Mouse (Mus musculus): ENCODE results near the gene Xirp1.

Xirp1 gene

DNA sequence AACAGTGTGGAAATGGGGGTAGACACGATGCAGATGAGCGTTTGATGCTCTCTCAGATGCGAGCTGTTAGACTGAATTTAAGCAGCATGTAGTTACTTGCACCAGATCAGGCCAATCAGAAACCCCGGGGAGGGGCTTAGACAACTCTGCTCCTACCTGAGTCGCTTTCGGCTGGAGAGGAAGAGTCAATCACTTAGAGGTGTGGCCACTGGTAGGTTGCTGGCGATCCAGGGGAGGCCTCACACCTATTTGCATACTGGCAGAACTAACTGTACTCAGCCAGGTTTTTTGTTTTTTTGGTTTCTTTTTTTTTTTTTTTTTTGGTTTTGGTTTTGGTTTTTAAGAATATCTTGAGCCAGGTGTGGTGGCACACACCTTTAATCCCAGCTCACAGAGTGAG lies 35.1 kb downstream of the Xirp1 start:
- DNase-seq (ENCODE audit: low read depth, low spot score), result no peak

DNA sequence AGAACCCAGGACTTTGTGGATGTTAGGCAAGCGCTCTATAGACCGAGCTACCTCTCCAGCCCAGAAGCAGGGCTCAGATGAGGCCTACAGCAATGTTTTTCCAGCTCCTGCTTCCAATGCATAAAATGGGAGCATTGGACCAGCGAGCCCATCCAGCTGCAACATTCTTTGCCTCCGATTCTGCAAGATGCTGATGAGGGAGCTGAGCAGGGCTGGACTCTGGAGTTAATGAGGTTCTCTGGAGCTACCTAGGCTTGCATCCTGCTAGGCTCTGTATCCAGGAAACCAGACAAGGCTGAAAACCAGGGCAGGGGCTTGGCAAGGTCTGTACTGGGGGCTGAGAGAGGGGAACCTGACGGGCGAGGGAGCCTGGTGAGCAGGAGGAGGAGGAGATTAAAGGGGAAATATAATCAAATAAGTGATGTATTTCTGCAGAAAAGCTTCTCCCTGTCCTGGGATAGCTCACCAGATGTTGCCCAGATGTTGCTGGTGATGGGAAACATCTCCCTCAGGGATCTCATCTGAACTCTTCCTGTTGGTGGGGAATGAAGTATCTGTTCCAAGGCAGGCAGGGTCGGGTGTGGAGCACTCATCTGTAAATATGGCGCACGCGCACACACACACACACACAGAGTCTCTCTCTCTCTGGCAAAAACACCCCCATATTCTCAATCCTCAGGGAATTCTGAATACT lies 37.4 kb downstream of the Xirp1 start:
- no peak for DNase-seq (ENCODE audit: low read depth, low spot score)

DNA sequence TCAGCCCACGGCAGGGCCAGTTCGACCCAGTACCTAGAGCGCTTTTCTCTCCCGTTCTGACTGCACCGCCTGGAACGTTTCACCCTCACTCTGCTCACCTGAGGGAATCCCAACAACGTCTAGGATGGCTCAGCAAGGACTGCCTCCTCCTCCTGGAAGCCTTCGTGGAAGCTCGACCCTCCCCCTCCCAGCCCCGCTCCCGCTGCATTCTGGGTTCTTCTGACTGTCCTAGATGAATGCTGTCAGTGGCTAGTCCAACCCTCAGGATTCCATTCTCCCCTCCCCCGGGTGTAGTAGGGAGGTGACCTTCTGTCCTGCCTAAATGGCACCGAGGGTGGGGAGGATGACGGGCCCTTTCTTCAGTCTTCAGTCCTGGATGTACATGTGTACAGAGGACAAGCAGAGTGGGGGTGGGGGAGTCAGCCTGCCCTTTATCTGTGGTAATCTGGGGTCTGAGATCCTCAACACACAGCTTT lies 38.8 kb downstream of the Xirp1 start, which contains the start of gene Csrnp1:
TSS of gene Csrnp1 (minus strand) at position 123 of the 476 bp plus-strand sequence.
- DNase-seq (ENCODE audit: low read depth, low spot score), result no peak

DNA sequence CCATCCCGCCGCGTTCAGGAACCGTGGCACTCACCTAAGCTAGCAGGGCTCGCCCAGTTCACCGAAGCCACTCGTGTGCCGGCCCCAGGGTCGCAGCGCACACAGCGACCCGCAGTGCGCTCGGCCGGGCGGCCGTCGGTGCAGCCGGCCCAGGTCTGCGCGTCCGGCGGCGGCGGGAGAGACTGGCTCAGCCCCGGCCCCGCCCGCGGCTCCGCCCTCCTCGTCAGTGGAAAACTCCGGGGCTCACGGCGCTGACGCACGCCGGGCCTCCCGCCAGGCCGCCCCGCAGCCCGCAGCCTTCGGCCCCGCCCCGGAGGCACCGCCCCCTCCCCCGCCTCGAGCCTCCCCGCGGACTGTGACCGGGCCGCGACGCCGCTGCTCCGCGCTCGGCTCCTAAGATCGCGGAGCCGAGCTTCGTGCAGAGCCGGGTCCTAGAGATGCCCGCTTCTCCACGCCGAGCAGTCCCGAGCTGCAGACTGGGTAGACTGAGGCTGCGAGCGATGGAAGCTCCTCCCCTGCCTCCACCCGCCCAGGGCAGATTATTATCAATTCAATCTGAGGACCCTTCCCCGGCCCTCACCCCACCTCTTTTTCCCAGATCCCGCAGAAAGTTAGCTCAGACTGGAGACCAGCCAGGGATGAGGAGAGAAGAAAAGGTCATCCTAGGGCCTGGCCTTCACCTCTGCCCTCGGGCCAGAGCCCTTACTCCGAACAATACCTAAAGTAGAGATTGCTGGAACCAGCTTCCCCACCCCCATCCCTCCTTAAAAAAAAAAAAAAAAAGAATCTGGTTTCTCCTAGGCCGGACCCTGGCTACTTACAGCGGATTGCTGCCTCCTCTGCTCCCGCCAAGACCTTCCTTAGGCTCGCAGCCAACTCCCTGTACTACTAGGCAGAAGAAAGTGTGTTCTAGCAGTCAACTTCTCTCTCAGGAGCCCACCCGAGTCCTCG lies 39.5 kb downstream of the Xirp1 start:
- DNase-seq (ENCODE audit: low read depth, low spot score), result peak; percentile 93

DNA sequence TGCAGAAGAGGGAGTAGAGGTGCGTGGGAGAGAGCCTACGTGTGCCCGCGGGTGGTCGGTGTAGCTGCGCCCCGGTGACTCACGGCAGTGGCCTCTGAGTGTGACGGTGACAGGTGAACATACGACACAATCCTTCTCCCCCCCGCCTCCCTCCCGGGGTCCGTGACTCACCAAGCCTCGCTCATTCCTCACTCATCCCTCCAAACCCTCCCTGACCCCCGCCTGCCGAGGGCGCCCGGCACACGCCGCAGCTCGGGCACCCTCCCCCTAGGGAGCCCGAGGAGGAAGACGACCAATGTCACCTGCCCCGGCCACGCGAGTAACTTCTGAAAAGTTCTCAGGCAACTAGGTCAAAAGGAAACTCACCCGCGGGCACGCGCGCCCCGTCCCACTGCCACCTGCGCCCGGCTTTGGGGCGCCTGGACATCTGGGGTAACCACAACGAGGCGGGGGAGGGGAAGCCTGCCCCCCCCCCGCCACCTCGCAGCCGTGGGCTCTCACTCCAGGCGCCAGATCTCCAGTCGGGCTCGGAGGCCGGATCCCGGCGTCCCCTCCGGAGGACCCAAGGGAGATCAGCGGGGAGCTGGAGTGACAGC lies 40.3 kb downstream of the Xirp1 start:
- DNase-seq (ENCODE audit: low read depth, low spot score), result peak; percentile 75

DNA sequence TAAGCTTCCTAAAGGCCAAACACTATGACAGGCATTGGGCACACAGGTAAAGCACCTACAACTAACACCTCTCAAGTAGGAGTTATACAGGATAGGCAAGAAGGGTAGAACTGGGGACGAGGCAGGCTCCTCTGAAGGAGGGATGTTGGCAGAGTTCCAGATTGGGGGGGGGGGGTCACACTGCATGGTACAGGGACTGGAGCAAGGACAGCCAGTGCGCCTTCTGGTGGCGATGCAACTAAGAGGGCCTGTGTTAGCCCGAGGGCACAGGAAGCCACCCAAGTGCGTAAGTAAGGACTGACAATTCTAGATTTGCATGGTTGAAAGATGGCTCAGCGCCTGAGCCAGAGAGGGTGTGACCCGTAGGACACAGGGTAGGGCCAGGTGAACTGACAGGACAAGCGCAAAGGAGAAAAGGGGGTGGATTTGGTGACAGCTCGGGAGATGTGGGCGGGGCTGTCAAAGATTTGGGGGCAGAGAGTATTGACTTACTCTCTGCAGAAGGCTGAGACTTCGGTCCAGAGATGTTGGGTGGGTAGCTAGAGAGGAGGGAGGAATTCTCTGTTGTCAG lies 41.1 kb downstream of the Xirp1 start:
- peak; percentile 86 for DNase-seq (ENCODE audit: low read depth, low spot score)

DNA sequence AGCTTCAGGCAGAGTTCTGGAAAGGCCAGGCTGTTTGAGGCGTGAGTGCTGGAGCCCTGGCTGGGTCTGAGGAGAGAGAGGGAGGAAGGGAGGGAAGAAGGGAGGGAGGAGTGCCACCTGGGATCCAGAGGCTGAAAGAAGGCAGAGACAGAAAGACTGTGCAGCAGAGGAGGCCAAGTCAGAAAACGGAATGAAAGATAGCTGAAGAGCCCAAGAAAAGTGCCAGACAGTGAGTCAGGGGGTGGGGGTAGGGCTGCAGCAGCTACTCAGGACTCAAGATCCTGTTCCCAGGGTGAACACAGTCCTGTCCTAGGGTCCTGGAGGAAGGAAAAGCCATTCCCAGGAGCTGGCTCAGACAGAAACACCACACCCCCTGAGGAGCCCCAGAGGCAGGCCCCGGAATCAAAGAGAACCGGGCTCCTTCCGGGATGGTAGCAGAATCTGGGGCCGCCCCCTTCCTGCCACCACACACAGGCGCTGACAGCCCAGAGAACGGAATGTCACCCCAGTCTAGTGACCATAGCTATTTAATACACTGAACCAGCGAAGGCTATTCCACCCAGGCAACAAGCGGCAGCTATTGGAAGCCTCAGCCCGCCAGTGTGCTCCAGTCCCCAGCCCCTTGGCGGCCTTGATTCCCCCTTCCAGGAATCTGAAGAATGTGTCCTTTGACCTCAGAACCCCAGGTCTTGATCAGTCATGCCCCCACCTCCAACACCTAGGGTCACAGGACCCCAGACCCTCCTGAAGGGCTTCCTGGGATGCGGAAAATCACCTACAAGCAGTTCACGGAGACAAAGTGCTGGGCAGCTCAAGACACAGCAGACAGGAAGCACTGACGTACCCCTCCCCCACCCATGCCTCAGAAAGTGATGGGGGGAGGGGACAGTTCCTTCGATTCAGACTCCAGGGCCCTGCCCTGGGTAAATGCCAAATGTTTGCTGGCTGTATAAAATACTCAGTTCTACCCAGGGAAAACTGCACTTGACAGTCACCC lies 41.9 kb downstream of the Xirp1 start:
- DNase-seq (ENCODE audit: low read depth, low spot score), result peak; percentile 77

DNA sequence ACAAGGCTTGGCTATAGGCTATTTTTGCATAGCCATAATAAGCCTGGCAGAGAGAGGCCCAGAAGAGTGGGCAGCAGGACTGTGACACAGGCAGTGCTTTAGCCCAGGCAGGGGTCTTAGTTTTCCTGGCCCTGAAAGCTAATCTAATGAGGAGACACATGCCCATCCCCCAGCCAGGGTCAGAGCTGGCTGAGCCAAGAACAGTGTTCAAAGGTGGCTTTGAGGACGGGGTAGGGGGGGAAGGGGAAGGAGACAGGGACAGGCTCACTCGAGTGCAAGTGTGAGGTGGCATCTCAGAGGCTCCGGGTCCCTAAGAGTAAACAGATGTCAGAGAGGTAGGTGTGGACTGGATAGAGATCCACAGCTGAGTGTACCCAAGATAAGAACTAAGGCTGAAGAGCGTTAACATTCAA lies 42.6 kb downstream of the Xirp1 start:
- DNase-seq (ENCODE audit: low read depth, low spot score), result no peak

DNA sequence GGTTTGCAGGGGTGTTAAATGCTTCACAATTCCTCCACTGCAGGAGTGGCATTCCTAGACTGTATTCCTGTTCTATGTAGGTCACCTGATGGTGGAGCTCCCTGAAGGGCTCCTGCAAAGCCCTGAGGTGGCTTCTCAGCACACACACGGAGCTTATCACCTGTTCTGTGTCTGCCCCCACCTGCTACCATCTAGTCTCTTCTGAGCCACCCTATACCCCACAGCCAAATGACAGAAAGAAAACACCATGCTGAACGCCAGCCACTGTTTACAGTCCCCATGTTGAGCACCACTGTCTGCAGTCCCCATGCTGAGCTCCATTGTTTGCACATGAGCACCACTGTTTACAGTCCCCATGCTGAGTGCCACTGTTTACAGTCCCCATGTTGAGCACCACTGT lies 43.6 kb downstream of the Xirp1 start:
- DNase-seq (ENCODE audit: low read depth, low spot score), result peak; percentile 64

DNA sequence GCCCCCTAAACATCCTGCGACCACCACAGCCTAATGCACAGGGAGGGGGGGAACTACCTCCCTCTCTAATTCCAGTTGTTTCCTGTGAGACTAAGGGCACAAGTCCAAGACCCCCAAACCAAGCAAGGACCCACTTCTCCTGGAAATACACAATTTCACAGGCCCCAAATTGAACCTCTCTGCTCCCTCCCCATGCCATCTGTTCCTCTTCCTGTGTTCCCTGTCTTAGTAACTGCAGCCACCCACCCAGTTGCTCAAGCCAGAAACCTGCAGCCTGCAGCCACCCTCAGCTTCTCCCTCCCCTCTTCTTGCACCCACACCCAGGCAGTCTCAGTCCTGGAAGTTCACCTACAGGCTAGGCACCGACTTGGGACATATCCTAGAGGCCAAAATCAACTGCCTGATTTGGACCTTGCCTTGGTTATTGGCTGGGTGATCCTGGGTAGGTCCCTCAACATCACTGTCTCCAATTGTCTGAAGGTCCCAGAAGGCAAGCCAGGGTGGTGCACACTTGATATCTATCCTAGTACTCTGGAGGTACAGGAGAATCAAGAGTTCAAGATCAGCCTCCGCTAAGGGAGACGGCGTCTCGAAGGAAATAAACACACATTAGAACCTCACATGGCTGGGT lies 44.5 kb downstream of the Xirp1 start:
- DNase-seq (ENCODE audit: low read depth, low spot score), result peak; percentile 92

DNA sequence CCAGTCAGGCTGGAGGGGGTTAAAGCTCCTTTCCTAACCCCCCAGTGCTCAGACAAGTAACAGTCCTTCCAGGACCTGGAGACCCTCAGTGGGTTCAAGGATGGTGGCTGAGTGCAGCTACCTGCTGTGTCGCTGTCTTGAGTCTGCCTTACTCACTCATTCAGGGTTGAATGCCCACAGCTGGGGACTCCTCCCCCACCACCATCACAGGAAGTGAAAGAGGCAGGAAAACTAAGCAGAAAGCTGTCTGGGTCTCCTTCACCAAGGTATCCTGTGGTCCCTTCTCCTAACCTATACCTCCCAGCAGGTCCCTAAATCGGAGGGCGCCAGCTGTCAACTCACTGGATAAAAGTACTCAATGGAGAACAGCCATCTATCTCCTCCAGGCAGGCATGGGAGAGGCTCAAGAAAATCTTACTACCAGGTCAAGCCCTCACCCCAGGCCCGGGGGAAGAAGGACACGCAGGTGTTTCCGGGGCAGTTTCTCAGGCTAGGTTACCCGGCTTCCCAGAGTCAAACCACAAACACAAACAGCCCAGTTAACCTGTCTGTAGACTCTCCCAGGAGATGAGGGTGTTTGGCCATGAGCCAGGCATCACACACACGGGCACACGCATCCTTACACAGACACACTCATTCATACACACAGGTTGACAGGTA lies 45.1 kb downstream of the Xirp1 start:
- DNase-seq (ENCODE audit: low read depth, low spot score), result no peak

DNA sequence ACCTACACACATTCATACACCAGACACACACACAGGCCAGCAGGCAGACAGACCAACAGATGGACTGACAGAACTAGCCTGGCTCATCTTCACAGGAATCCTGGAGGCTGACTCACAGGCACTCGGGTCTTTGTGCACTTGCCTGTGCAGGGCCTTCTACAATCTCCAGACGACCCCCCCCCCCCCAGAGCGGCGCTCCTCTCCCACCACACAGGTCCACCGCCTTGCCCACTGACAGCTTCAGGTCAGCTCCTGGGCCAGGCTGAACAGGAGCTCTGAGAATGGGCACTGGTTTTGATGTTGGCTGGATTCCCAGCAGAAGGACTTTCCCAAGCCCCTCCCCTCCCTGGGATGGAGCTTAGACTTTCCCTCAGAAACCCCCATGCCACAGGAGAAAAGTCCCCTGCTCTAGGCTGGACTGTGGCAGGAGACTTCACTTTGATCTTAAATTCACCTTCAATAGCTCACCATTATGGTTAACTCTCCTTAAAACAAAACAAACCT lies 45.8 kb downstream of the Xirp1 start:
- peak; percentile 68 for DNase-seq (ENCODE audit: low read depth, low spot score)

DNA sequence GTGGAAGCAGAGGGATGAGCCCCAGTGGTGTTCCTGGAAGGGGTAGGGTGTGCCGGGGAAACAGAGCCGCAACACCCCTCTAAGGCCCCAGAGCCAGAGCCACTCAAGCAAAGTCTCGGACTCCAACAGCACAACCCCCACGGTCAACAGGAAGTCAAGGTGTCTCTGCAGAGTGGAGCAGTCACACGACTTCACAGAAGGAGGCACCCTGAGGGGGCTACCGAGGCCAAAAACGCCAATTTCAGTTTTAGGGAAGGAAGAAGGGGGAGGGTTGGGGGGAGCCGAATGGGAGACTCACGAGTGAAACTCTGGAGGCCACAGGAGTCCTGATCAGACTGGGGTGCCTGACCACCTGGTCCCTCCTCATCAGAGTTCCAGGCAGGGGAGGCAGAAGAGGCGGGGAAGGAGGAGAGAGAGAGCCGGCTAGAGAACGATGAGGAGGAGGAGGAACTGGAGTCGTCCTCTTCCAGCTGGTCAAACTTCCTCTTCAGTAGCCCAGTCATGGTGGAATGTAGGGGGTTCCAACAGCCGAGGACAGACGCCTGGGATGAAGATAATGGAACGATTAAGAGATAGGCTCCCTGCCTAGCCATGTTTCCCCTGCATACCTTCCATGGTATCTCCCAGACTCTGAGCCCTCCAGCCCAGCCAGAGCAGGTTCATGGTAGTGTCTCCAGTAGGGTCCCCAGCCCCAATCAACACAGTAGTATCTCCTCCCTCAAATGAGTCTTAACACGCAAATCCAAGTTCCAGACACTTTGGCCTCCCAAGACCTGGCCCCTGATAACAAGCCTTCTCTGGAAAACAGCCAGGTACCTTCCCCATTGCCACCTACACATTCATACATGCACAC lies 46.5 kb downstream of the Xirp1 start:
- no peak for DNase-seq (ENCODE audit: low read depth, low spot score)

DNA sequence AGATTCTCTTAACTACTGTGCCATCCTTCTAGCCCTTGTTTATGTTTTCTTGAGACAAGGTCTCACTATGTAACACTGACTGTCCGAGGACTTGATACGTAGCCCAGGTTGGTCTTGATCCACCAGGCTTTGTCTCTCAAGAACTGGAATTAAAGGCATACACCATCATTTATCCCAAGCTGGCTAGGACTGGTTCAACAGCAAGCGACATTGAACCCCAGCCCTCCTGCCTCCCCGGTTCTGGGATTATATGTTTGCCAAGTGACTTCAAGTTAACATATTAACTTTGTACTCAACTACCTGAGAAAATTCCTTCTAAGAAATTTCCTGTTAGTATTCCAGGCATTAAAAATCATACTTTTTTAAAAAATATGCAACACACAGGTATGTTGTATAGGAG lies 48.1 kb downstream of the Xirp1 start:
- DNase-seq (ENCODE audit: low read depth, low spot score), result no peak

DNA sequence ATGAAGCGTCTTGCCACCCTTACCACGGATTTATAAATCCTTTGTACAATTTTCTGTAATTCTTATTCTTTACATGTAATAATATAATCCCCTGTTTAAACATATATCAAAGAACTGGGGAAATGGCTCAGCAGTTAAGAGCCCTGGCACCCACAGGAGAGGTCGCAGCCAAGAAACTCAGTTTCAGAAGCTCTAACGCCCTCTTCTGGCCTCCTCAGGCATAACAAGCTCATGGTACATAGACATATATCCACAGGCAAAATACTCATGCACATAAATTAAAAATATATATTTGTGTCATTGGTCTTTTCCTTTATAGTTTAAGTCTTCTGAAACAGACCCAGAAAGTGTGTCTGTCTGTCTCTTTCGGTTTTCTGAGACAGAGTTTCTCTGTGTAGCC lies 48.8 kb downstream of the Xirp1 start:
- DNase-seq (ENCODE audit: low read depth, low spot score), result no peak

DNA sequence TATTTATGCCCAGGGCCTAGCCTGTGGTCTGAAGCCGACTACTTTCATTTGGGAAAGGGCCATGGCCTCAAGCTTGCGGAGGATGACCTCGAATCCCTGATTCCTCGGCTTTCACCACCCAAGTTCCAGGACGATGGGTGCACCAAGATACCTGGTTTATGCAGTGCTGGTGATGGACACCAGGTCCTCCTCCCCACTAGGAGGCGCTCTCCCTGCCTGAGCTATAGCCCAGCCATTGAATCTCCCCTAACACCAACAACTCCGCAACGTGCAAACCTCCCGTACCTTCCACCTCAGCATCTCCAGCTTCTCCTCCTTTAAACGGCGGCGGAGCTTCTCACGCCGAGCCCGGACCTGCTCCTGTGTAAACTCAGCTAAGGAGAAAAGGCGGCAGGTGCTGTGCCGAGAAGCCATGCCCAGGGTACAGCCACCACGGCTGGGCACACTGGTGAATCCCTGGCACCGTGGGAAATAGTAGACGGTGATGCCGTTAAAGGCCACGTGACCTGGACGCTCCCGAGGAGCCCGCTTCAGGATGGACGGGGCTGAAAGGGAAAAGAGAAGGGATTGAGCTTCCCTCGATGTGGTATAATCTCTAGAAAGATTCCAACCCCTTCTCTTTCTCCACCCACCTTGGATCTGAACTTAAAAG lies 49.4 kb downstream of the Xirp1 start:
- peak; percentile 21 for DNase-seq (ENCODE audit: low read depth, low spot score)

DNA sequence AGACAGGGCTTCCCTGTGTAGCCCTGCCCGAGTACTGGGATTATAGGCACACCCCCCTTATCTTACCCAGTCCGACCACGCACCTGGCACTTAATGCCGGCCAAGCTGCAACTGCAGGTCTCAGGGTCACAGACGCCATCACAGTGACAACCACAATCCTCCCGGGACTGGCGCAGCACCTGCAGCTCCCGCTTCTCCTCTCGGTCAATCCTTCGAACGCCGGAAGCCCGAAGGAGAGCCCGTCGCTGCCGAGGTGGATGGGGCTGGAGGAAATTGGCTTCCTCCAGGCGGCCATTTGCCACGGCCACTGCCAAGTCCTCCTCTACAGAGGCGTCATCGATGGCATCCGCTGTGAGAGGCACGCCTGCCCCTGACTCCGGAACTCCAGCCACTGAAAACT lies 50.1 kb downstream of the Xirp1 start:
- DNase-seq (ENCODE audit: low read depth, low spot score), result no peak

DNA sequence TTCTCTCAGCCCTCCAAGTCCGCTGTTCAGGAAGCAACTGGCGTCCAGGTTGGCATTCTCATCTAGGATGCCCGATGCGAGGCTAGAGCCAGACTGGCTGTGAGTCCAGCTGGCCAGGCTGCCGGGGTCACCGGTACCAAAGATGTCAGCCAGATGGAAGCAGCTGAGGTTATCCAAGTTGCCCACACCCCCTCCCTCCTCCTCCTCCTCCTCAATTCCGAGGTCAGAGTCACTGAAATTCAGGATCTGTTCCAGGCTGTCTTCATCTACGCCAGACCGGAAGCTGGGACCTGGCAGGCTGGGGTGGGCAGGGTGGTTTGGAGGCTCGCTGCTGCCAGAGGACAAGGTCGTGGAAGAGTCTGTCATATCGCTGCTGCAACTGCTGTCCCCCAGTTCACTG lies 50.8 kb downstream of the Xirp1 start:
- peak; percentile 75 for DNase-seq (ENCODE audit: low read depth, low spot score)
